Comparison of ENCODE assay signal across 7 mouse cellular contexts in the genomic region with DNA sequence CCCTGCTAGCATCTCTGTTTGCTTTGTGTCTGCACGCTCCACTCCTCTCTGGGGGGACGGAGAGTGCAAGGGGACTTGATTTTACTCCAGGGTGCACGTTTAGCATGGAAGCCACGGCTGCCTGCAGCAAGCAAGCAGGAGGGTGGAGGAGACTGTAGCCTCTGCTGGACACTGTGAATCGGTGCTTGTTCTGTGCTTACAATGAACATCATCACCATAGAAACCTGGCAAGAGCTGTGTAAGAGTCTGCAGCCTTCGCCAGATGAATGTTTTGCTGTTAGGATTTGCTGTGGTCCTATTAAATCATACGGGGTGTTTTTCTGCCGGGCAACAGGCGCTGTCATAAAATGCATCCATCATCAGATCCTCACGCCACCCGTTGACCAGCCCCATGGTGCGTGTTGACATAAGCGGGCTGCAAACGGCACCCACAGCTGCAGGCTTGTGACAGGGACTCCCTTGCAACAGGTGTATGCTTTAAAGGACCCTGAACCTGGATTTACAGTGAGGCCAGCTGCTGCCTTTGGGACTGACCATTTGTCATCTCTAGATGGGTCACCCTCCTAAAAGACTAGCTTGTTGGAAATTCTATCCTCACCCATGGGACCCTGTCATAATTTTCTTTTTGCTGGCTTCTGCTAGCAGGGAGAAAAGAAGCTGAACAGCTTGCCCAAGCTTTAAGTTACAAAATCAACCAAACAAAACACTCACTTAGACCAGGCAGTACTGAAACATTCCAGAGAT.
DNase-seq lines count a peak whose midpoint lies in the region; ATAC-seq and TF ChIP-seq lines count a peak whose summit lies in the region.

No protein-coding gene starts in this region.

- no peak overlapping the region for H3K4me3 ChIP-seq in embryonic facial prominence, embryonic 15.5 days (replicated peaks)
- H3K4me3 ChIP-seq in intestine, embryonic 15.5 days (replicated peaks), result no peak overlapping the region
- no peak overlapping the region; the same call in 1 of the 2 replicates for H3K4me3 ChIP-seq in left cerebral cortex, adult 2 months
- H3K4me3 ChIP-seq in midbrain, postnatal 0 days (ENCODE audit: low read depth, low read length), result no peak overlapping the region

- peak overlapping the region; percentile 48; the same call in 1 of the 2 replicates for H3K27ac ChIP-seq in embryonic facial prominence, embryonic 15.5 days (replicated peaks)
- 0 out of 2 replicates have a peak overlapping the region, but pooled peaks have one; percentile 7 for H3K27ac ChIP-seq in intestine, embryonic 15.5 days
- peak overlapping the region; percentile 55 for H3K27ac ChIP-seq in left cerebral cortex, adult 2 months
- peak overlapping the region; percentile 80 for H3K27ac ChIP-seq in midbrain, postnatal 0 days (ENCODE audit: low read depth, low read length)

- TF ChIP-seq CTCF in left cerebral cortex, adult 2 months (IDR thresholded peaks at IDR 0.05), result peak; percentile 6
- peak; percentile 55 for TF ChIP-seq CTCF in midbrain, postnatal 0 days (IDR thresholded peaks at IDR 0.05)

- 61% methylated on average over 14 of the region's 14 CpGs for WGBS in embryonic facial prominence, embryonic 15.5 days
- whole genome bisulfite sequencing in intestine, embryonic 15.5 days, result 26% methylated on average over 14 of the region's 14 CpGs
- WGBS in midbrain, postnatal 0 days, result 32% methylated on average over 14 of the region's 14 CpGs

- ATAC-seq in embryonic facial prominence, embryonic 15.5 days (ENCODE audit: insufficient number of reproducible peaks, low FRiP score, low TSS enrichment, low read depth), result peak; percentile 46; the same call in 1 of the 2 replicates
- ATAC-seq in intestine, embryonic 15.5 days, result peak; percentile 62
- peak; percentile 92 for ATAC-seq in midbrain, postnatal 0 days (ENCODE audit: low FRiP score)

- intact Hi-C loops in left cerebral cortex, adult 2 months (cut with DNase I), result loop anchor here (1.0 kb wide), 1 partner anchor 309 kb away; a partner anchor contains a TSS

- peaks cover 43% of the 10 kb centered on the region for H3K4me1 ChIP-seq in embryonic facial prominence, embryonic 15.5 days
- H3K4me1 ChIP-seq in intestine, embryonic 15.5 days (replicated peaks), result peaks cover 24% of the 10 kb centered on the region
- peaks cover 12% of the 10 kb centered on the region; the same call in 1 of the 2 replicates for H3K4me1 ChIP-seq in midbrain, postnatal 0 days (ENCODE audit: insufficient read depth, low read length)

- no peaks in the 10 kb centered on the region for H3K9me3 ChIP-seq in embryonic facial prominence, embryonic 15.5 days (replicated peaks)
- H3K9me3 ChIP-seq in intestine, embryonic 15.5 days, result no peaks in the 10 kb centered on the region
- no peaks in the 10 kb centered on the region for H3K9me3 ChIP-seq in midbrain, postnatal 0 days (ENCODE audit: low read length)

- no peaks in the 10 kb centered on the region for H3K27me3 ChIP-seq in embryonic facial prominence, embryonic 15.5 days
- H3K27me3 ChIP-seq in intestine, embryonic 15.5 days (replicated peaks), result no peaks in the 10 kb centered on the region
- no peaks in the 10 kb centered on the region for H3K27me3 ChIP-seq in midbrain, postnatal 0 days (ENCODE audit: insufficient read depth, low read length)

- no peak overlapping the region for H3K4me2 ChIP-seq in embryonic facial prominence, embryonic 15.5 days (replicated peaks)
- peak overlapping the region; percentile 36 for H3K4me2 ChIP-seq in intestine, embryonic 15.5 days (replicated peaks)
- no peak overlapping the region; the same call in 1 of the 2 replicates for H3K4me2 ChIP-seq in midbrain, postnatal 0 days (ENCODE audit: low read depth, low read length, poor library complexity, severe bottlenecking)

- peak; percentile 7 for DNase-seq in ovary, postnatal 14 days (ENCODE audit: low spot score)
- DNase-seq in ovary, postnatal 36 days (ENCODE audit: low spot score), result no peak
- peak; percentile 15 to 36 for DNase-seq in left cerebral cortex, adult 2 months (ENCODE audit: extremely low spot score in 1 of 2, low spot score in 2 of 2)
- peak; percentile 96 for DNase-seq in midbrain, postnatal 0 days (ENCODE audit: low spot score)
- DNase-seq in natural killer cell, adult 2 months (ENCODE audit: low spot score in 2 of 2), result no peak

- no peaks in the 10 kb centered on the region for H3K36me3 ChIP-seq in embryonic facial prominence, embryonic 15.5 days
- no peaks in the 10 kb centered on the region for H3K36me3 ChIP-seq in intestine, embryonic 15.5 days
- H3K36me3 ChIP-seq in midbrain, postnatal 0 days (ENCODE audit: insufficient read depth, low read length), result no peaks in the 10 kb centered on the region

- H3K9ac ChIP-seq in embryonic facial prominence, embryonic 15.5 days, result no peak overlapping the region
- H3K9ac ChIP-seq in intestine, embryonic 15.5 days, result no peak overlapping the region
- no peak overlapping the region for H3K9ac ChIP-seq in midbrain, postnatal 0 days (replicated peaks; ENCODE audit: low read length, poor library complexity, severe bottlenecking)

Comparison
In these comparisons a context has a peak if more than half of its experiments do, and no peak if none do; other contexts are left out.
1. DNase-seq: peak in ovary, postnatal 14 days (single experiment), left cerebral cortex, adult 2 months (2 of 2) and midbrain, postnatal 0 days (single experiment); none in ovary, postnatal 36 days (single experiment) and natural killer cell, adult 2 months (0 of 2).
2. H3K27ac ChIP-seq: peak in every context shown above with its lines; median percentile 80 in midbrain, postnatal 0 days; 55 in left cerebral cortex, adult 2 months; 48 in embryonic facial prominence, embryonic 15.5 days; 7 in intestine, embryonic 15.5 days.
3. Peak in every context shown above with its lines, with median percentiles within 50 percentile points of each other: ATAC-seq.